Mouse (Mus musculus) kidney, adult 2 months (tissue): ENCODE measurements at regions not wholly inside any gene's neighbourhood (a gene's known extent, or its start where the extent isn't known, plus 50 kb on each side); places are given as distances from the start of the nearest gene placed in this dataset.

ENCODE experiments used
- DNase-seq: peaks from one replicate; pipeline ENCODE4 v3.0.0; 2021
- H3K27ac ChIP-seq: fragments of 200-500 bp; 2 replicates; pipeline ENCODE4 v1.5.1; 2012; ENCODE audit warnings: low read depth, low read length, control low read depth, inconsistent platforms; ENCODE audit not compliant: insufficient read depth
- H3K27me3 ChIP-seq: fragments of 200-500 bp; replicated peaks from 2 replicates; pipeline ENCODE4 v1.6.1; 2012; ENCODE audit warnings: mild to moderate bottlenecking, moderate library complexity, low read length, inconsistent platforms; ENCODE audit not compliant: control insufficient read depth, insufficient read depth
- H3K36me3 ChIP-seq: fragments of 200-500 bp; 2 replicates; pipeline ENCODE4 v1.6.1; 2012; ENCODE audit warnings: mild to moderate bottlenecking, moderate library complexity, low read length, inconsistent platforms; ENCODE audit not compliant: control insufficient read depth, insufficient read depth
- H3K4me1 ChIP-seq: fragments of 200-500 bp; 2 replicates; pipeline ENCODE4 v1.6.1; 2011; ENCODE audit warnings: low read length; ENCODE audit not compliant: control insufficient read depth, insufficient read depth
- H3K4me3 ChIP-seq: fragments of 200-500 bp; 2 replicates; pipeline ENCODE4 v1.5.1; 2011; ENCODE audit warnings: mild to moderate bottlenecking, low read depth, low read length, control low read depth; ENCODE audit not compliant: insufficient read depth
- CTCF ChIP-seq: fragments of 200-500 bp; conservative IDR thresholded peaks from 2 replicates; pipeline ENCODE4 v1.5.1; 2011; ENCODE audit warnings: low read depth, mild to moderate bottlenecking, control low read depth, low read length, moderate library complexity, mixed read lengths; ENCODE audit not compliant: insufficient read depth, insufficient read length
- POLR2A ChIP-seq: fragments of 200-500 bp; IDR thresholded peaks from one replicate; pipeline ENCODE4 v1.6.1; 2011; ENCODE audit warnings: low read depth, low read length, control low read depth
- WGBS: fragments of 180-500 bp; shearing (Covaris S2); methylation state at CpG from one replicate; pipeline ENCODE4 v1.1.7; 2018; 5-methylcytosine and 5-hydroxymethylcytosine counted together

- Histone ChIP-seq H3K4me3 (no peak overlapping the region), H3K4me1 (no peaks in the 10 kb centered on the region), H3K36me3 (no peaks in the 10 kb centered on the region), H3K27ac (no peak overlapping the region), H3K27me3 (no peaks in the 10 kb centered on the region)
- WGBS: 57% methylated on average over 1 of the region's 1 CpGs
- TF ChIP-seq POLR2A: no peak
- no peak for TF ChIP-seq CTCF
- no peak for DNase-seq
Measured at GRCm38 (mm10) chr3:137542343-137542742, 79.1 kb upstream of the Ddit4l start.

- WGBS: 26% methylated on average over 12 of the region's 12 CpGs
- Histone ChIP-seq H3K27me3 (no peaks in the 10 kb centered on the region), H3K4me3 (peak overlapping the region; percentile 2; the same call in 1 of the 2 replicates), H3K36me3 (no peaks in the 10 kb centered on the region), H3K27ac (no peak overlapping the region), H3K4me1 (no peaks in the 10 kb centered on the region)
- TF ChIP-seq CTCF (no peak), POLR2A (no peak)
- DNase-seq: no peak
Measured at GRCm38 (mm10) chr3:137547414-137547877, 74.0 kb upstream of the Ddit4l start.

- no peaks in the 10 kb centered on the region for H3K27me3 ChIP-seq
- 41% methylated on average over 6 of the region's 6 CpGs for WGBS
- no peaks in the 10 kb centered on the region for H3K4me1 ChIP-seq
- H3K27ac ChIP-seq: 0 out of 2 replicates have a peak overlapping the region, but pooled peaks have one; percentile 21
- DNase-seq: peak; percentile 42
- H3K36me3 ChIP-seq: no peaks in the 10 kb centered on the region
- peak overlapping the region; percentile 2; the same call in 1 of the 2 replicates for H3K4me3 ChIP-seq
- no peak for TF ChIP-seq POLR2A
- TF ChIP-seq CTCF: no peak
Measured at GRCm38 (mm10) chr3:137547938-137548337, 73.5 kb upstream of the Ddit4l start.

- 97% methylated on average over 4 of the region's 4 CpGs for WGBS
- Histone ChIP-seq H3K4me3 (no peak overlapping the region), H3K36me3 (no peaks in the 10 kb centered on the region), H3K27me3 (no peaks in the 10 kb centered on the region), H3K27ac (no peak overlapping the region), H3K4me1 (no peaks in the 10 kb centered on the region)
- no peak for TF ChIP-seq CTCF
- DNase-seq: no peak
Measured at GRCm38 (mm10) chr3:137550708-137551107, 70.7 kb upstream of the Ddit4l start.

- H3K27me3 ChIP-seq: no peaks in the 10 kb centered on the region
- H3K4me1 ChIP-seq: no peaks in the 10 kb centered on the region
- DNase-seq: no peak
- TF ChIP-seq CTCF (no peak), POLR2A (no peak)
- H3K4me3 ChIP-seq: no peak overlapping the region
- no peak overlapping the region for H3K27ac ChIP-seq
- WGBS: 59% methylated on average over 12 of the region's 12 CpGs
- H3K36me3 ChIP-seq: no peaks in the 10 kb centered on the region
Measured at GRCm38 (mm10) chr3:137552472-137553336, 68.7 kb upstream of the Ddit4l start.

- TF ChIP-seq POLR2A: no peak
- Histone ChIP-seq H3K4me3 (no peak overlapping the region), H3K36me3 (no peaks in the 10 kb centered on the region), H3K27me3 (no peaks in the 10 kb centered on the region; the same call in 1 of the 2 replicates), H3K4me1 (no peaks in the 10 kb centered on the region), H3K27ac (no peak overlapping the region)
- 73% methylated on average over 6 of the region's 6 CpGs for WGBS
- DNase-seq: no peak
Measured at GRCm38 (mm10) chr3:137560851-137561449, 60.5 kb upstream of the Ddit4l start.

GRCm38 (mm10) chr3:137561986-137562385, 59.4 kb upstream of the Ddit4l start:
- TF ChIP-seq CTCF (no peak), POLR2A (no peak)
- H3K27me3 ChIP-seq: no peaks in the 10 kb centered on the region; the same call in 1 of the 2 replicates
- H3K27ac ChIP-seq: no peak overlapping the region
- WGBS: 85% methylated on average over 2 of the region's 2 CpGs
- no peaks in the 10 kb centered on the region for H3K36me3 ChIP-seq
- DNase-seq: no peak
- H3K4me1 ChIP-seq: no peaks in the 10 kb centered on the region
- H3K4me3 ChIP-seq: no peak overlapping the region
